Mouse (Mus musculus) liver, embryonic 16.5 days (tissue): ENCODE measurements around the gene Ap2a1. TPM values are rescaled to one million over a fixed set of nuclear protein-coding genes. Genes with fewer than 3 reads are reported as not detected.

Experiments
- ATAC-seq: fragments of 200-750 bp; cut with Nextera tagmentation; 2 replicates; pipeline ENCODE4 v1.8.0; 2017; ENCODE audit warnings: low read depth, mild to moderate bottlenecking, moderate number of reproducible peaks, moderate library complexity
- H3K27ac ChIP-seq: fragments of 300-500 bp; sonication (generic); 2 replicates; pipeline ENCODE4 v1.5.1; 2014; ENCODE audit warnings: mild to moderate bottlenecking, low read length
- H3K27me3 ChIP-seq: fragments of 300-500 bp; sonication (generic); 2 replicates; pipeline ENCODE4 v1.6.1; 2014; ENCODE audit warnings: low read depth, low read length, mixed read lengths; ENCODE audit not compliant: control insufficient read depth, insufficient read depth
- H3K36me3 ChIP-seq: fragments of 300-500 bp; sonication (generic); 2 replicates; pipeline ENCODE4 v1.6.1; 2014; ENCODE audit warnings: mild to moderate bottlenecking; ENCODE audit not compliant: control insufficient read depth, insufficient read depth
- H3K4me1 ChIP-seq: fragments of 300-500 bp; sonication (generic); 2 replicates; pipeline ENCODE4 v1.6.1; 2014; ENCODE audit warnings: low read depth, low read length, mixed read lengths; ENCODE audit not compliant: control insufficient read depth
- H3K4me2 ChIP-seq: fragments of 300-500 bp; sonication (generic); 2 replicates; pipeline ENCODE4 v1.6.1; 2014; ENCODE audit warnings: low read depth, low read length, mixed read lengths
- H3K4me3 ChIP-seq: fragments of 300-500 bp; sonication (generic); 2 replicates; pipeline ENCODE4 v1.5.1; 2014; ENCODE audit warnings: low read depth, mild to moderate bottlenecking, low read length
- H3K9ac ChIP-seq: fragments of 300-500 bp; sonication (generic); 2 replicates; pipeline ENCODE4 v1.6.1; 2014; ENCODE audit warnings: low read depth, low read length
- H3K9me3 ChIP-seq: fragments of 300-500 bp; sonication (generic); replicated peaks from 2 replicates; pipeline ENCODE4 v1.6.1; 2016; ENCODE audit warnings: low read length; ENCODE audit not compliant: control insufficient read depth
- WGBS: fragments of 180-500 bp; shearing (Covaris S2); extraction: QIAGEN DNeasy Blood & Tissue Kit; methylation state at CpG from one replicate; pipeline ENCODE4 v1.1.7; 2014; ENCODE audit not compliant: insufficient replicate concordance; 5-methylcytosine and 5-hydroxymethylcytosine counted together
- polyA plus RNA-seq: library from polyadenylated mRNA; unstranded; fragments of >200 nt; fragmentation: Nextera tagmentation; extraction: Ambion mirVana; gene quantifications from 2 replicates; pipeline ENCODE4 v1.2.1, GENCODE M21; 2015

The Ap2a1 gene
- polyA plus RNA-seq, 1 experiment from 2014 or later = 63.7 TPM

DNA sequence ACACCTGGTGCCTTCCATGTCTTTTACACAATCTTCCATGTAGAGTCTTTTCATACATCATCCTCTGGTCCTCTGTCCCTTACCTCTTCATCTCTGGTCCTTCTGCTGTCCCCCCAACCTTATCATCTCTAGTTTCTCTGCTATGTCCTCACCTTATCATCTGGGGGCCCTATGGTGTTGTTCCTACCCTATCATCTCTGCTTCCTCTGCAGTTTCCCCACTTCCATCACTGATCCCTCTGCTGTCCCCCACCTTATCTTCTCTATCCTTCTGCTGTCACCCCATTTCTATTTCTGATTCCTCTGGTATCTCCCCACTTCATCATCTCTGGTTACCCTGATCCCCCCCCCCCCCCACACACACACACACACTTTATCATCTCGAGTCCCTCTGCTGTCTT is 726 bp downstream of the Ap2a1 start:
- peaks cover 32% of the 10 kb centered on the region for H3K4me1 ChIP-seq
- H3K36me3 ChIP-seq = peaks cover 11% of the 10 kb centered on the region
- H3K27me3 ChIP-seq = no peaks in the 10 kb centered on the region
- 0 out of 2 replicates have a peak, but pooled peaks have one; percentile 1 for ATAC-seq
- no peaks in the 10 kb centered on the region for H3K9me3 ChIP-seq
- peak overlapping the region; percentile 91 for H3K9ac ChIP-seq
- H3K4me3 ChIP-seq = peak overlapping the region; percentile 84
- 0% methylated on average over 1 of the region's 1 CpGs for WGBS
- peak overlapping the region; percentile 91 for H3K27ac ChIP-seq
- peak overlapping the region; percentile 74 for H3K4me2 ChIP-seq

DNA sequence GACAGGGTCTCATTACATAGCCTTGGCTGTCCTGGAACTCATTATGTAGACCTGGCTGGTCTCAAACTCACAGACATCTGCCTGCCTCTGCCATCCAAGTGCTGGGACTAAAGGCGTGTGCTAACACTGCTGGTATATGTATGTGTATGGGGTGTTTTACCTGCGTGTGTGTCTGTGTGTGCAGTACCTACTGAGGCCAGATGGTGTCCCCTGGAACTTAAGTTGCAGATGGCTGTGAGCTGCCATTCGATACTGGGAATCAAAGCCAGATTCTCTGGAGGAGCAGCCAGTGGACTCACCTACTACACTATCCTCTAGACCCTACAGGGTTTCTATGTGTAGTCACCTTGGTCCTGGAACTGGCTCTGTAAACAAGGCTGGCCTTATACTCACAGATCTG is 3.8 kb downstream of the Ap2a1 start:
- Histone ChIP-seq H3K4me1 (peaks cover 41% of the 10 kb centered on the region), H3K4me2 (no peak overlapping the region), H3K36me3 (peaks cover 21% of the 10 kb centered on the region), H3K9me3 (no peaks in the 10 kb centered on the region), H3K27ac (no peak overlapping the region), H3K27me3 (no peaks in the 10 kb centered on the region), H3K4me3 (no peak overlapping the region), H3K9ac (no peak overlapping the region)
- ATAC-seq = no peak
- 69% methylated on average over 3 of the region's 3 CpGs for WGBS

DNA sequence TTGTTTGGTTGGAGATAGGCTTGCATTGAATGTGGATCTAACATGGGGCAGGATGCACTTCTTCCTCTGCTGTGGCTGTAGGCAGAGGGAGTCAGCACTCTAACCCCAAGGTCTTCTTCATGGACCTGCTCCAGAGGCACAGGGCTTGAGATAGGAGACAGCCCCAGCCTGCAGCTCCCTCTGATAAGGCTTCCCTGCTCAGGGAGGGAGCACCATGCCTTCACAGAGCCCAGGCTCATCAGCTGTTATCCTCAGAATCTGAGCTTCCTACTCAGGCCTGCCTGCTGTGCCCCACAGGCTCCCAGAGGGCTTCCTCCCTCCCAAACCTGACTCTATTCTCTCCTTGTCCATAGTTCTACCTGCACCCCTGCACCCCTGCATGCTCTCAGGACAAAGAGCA is 6.8 kb downstream of the Ap2a1 start:
- H3K4me2 ChIP-seq = no peak overlapping the region
- no peaks in the 10 kb centered on the region for H3K27me3 ChIP-seq
- H3K4me1 ChIP-seq = peaks cover 42% of the 10 kb centered on the region
- no peak overlapping the region for H3K27ac ChIP-seq
- ATAC-seq = peak; percentile 72
- no peak overlapping the region for H3K9ac ChIP-seq
- no peak overlapping the region for H3K4me3 ChIP-seq
- H3K36me3 ChIP-seq = peaks cover 25% of the 10 kb centered on the region
- no peaks in the 10 kb centered on the region for H3K9me3 ChIP-seq

DNA sequence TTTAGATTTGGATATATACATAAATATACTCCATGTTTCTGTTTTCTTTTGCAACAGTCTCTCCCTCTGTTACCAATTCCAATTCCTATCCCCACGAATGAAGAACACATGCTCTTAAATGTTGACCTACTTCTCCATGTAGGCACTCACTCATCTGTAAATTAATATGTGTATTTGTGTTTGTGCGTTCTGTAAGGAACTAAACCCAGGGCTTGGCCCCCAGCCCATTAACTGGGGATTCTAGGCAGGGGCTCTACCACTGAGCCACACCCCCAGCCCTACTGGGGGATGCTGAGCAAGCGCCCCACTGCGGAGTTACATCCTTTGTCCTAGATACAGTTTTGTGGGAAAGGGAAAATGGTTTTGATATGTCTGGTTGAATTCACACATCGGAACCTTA is 10.2 kb downstream of the Ap2a1 start:
- no peak for ATAC-seq
- H3K4me1 ChIP-seq = peaks cover 28% of the 10 kb centered on the region
- H3K36me3 ChIP-seq = peaks cover 38% of the 10 kb centered on the region
- H3K27ac ChIP-seq = no peak overlapping the region
- H3K4me2 ChIP-seq = no peak overlapping the region
- WGBS = 86% methylated on average over 5 of the region's 5 CpGs
- no peak overlapping the region for H3K9ac ChIP-seq
- no peaks in the 10 kb centered on the region for H3K27me3 ChIP-seq
- no peaks in the 10 kb centered on the region for H3K9me3 ChIP-seq
- H3K4me3 ChIP-seq = no peak overlapping the region

DNA sequence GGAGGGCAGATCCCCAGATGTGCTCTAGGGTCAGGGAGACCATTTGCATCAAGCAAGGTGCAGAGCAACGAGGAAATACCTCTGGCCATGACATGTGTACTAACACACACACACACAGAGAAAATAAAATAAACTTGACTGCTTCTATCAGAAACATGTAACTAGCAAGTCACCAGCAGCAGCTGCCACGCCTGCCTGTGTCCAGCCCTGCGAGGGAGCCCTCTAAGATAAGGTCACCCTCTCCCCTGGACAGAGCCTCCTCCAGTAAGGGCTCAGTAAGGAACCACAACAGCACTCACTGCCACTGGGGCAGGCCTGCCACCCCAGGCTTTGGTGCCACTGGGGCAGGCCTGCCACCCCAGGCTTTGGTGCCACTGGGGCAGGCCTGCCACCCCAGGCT is 11.1 kb downstream of the Ap2a1 start:
- Histone ChIP-seq H3K9ac (peak overlapping the region; percentile 35; the same call in 1 of the 2 replicates), H3K4me1 (peaks cover 28% of the 10 kb centered on the region), H3K4me3 (no peak overlapping the region), H3K36me3 (peaks cover 41% of the 10 kb centered on the region), H3K27ac (0 out of 2 replicates have a peak overlapping the region, but pooled peaks have one; percentile 25), H3K27me3 (no peaks in the 10 kb centered on the region), H3K4me2 (no peak overlapping the region), H3K9me3 (no peaks in the 10 kb centered on the region)
- ATAC-seq = peak; percentile 42; the same call in 1 of the 2 replicates
- 40% methylated on average over 3 of the region's 3 CpGs for WGBS

DNA sequence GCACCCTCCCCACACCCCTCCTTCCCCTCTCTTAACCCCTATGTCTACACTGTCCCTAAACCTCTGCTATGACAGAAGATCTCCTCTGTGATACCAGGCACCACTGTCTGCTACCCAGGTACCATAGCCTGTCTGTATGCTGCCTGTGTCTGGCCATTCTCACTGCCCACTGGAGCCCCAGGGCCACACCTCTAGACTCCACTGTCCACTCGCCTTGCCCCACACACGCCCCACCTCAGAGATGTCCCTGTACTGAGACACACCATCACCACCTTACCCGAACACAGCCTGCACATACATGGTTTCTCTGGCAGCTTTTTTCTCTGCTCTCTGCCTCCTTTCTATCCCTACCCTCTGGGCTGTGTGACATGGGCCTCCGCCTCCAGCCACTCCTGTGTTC is 12.4 kb downstream of the Ap2a1 start:
- peaks cover 39% of the 10 kb centered on the region for H3K36me3 ChIP-seq
- H3K27me3 ChIP-seq = no peaks in the 10 kb centered on the region
- no peak overlapping the region for H3K4me3 ChIP-seq
- H3K4me2 ChIP-seq = no peak overlapping the region
- 88% methylated on average over 4 of the region's 4 CpGs for WGBS
- H3K9ac ChIP-seq = no peak overlapping the region
- H3K9me3 ChIP-seq = no peaks in the 10 kb centered on the region
- H3K27ac ChIP-seq = no peak overlapping the region
- no peak; the same call in 1 of the 2 replicates for ATAC-seq
- peaks cover 19% of the 10 kb centered on the region for H3K4me1 ChIP-seq

DNA sequence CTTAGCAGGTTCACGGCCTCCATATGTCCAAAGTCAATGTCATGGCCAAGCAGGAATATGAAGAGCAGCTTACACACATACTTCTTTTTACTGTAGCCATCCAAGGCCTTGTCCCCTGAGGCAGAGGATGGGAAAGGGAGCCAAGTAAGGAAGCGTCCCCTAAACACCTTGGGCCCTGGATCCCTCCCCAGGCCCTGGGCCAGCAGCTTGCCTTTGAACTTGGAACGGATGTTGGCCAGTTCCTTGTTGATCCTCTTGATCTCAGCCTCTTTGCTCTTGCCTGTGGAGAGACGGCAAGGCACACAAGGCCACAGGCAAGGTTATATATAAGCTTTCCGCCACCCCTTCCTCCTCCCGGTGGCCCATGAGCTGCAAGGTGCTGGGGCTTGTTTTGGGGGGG is 13.1 kb downstream of the Ap2a1 start:
- H3K9ac ChIP-seq = no peak overlapping the region
- H3K27me3 ChIP-seq = no peaks in the 10 kb centered on the region
- no peak overlapping the region for H3K4me3 ChIP-seq
- H3K36me3 ChIP-seq = peaks cover 37% of the 10 kb centered on the region
- peaks cover 19% of the 10 kb centered on the region for H3K4me1 ChIP-seq
- H3K4me2 ChIP-seq = no peak overlapping the region
- no peaks in the 10 kb centered on the region for H3K9me3 ChIP-seq
- ATAC-seq = no peak
- WGBS = 79% methylated on average over 6 of the region's 6 CpGs
- no peak overlapping the region for H3K27ac ChIP-seq

DNA sequence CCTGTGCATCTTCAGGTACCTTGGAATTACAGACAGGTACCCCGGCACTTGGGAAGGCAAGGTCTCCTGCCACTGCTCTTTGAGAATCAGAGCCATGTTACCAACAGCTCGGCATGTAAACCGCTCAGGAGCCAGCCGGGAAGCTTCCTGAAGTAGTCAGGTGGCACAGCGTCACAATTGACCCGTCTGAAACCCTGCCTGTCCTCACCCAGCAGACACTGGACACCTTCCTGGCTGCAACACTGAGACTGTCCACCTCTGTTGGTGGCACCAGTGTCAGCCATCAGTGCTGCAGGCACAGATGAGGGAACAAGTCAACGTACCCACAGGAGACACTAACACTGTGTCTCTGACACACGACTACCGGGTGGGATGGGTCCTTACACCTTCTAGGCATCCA is 14.0 kb downstream of the Ap2a1 start:
- H3K4me2 ChIP-seq = no peak overlapping the region
- H3K27me3 ChIP-seq = no peaks in the 10 kb centered on the region
- H3K4me1 ChIP-seq = peaks cover 19% of the 10 kb centered on the region
- peaks cover 43% of the 10 kb centered on the region for H3K36me3 ChIP-seq
- no peak overlapping the region for H3K4me3 ChIP-seq
- no peak for ATAC-seq
- no peak overlapping the region for H3K27ac ChIP-seq
- WGBS = 89% methylated on average over 9 of the region's 9 CpGs
- no peak overlapping the region for H3K9ac ChIP-seq
- H3K9me3 ChIP-seq = no peaks in the 10 kb centered on the region

DNA sequence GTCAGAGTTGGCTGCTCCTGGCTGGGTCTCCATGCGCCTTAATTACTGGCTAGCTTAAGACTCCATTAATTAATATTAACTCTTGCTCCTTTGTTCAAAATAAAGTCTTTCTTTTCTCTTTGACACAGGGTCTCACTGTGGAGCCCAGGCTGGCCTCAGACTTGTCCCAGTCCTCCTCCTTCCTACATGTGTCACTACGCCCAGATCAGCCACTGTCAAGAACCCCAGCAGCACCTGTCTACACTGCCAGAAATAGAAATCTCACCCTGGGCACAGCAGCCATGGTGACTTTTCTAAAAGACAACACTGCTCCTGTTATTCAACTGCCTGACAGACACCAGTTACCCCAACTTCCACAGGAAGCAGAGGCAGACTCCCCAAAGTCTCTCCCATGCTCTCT is 14.9 kb downstream of the Ap2a1 start:
- no peaks in the 10 kb centered on the region for H3K27me3 ChIP-seq
- WGBS = 82% methylated on average over 2 of the region's 2 CpGs
- H3K4me2 ChIP-seq = no peak overlapping the region
- H3K36me3 ChIP-seq = peaks cover 40% of the 10 kb centered on the region
- H3K4me1 ChIP-seq = peaks cover 19% of the 10 kb centered on the region
- ATAC-seq = no peak
- no peak overlapping the region for H3K9ac ChIP-seq
- no peak overlapping the region for H3K4me3 ChIP-seq
- H3K27ac ChIP-seq = no peak overlapping the region
- no peaks in the 10 kb centered on the region for H3K9me3 ChIP-seq
